Mouse (Mus musculus): ENCODE results near the gene Apol7e. TPM values are rescaled to one million over a fixed set of nuclear protein-coding genes. Genes with fewer than 3 reads are reported as not detected.

Apol7e gene
- polyA plus RNA-seq, 1 experiment = 26.2 TPM

GRCm38 (mm10) chr15:77766981-77767380 is 68.3 kb downstream of the Apol7e start:
- Histone ChIP-seq H3K4me3 (ENCODE audit: control insufficient read depth, insufficient read depth, low read length) (no peak overlapping the region), H3K27ac (ENCODE audit: control insufficient read depth, insufficient read depth, low read length) (no peak overlapping the region), H3K36me3 (ENCODE audit: control insufficient read depth, insufficient read depth, low read length) (peaks cover 99% of the 10 kb centered on the region), H3K4me1 (replicated peaks; ENCODE audit: control insufficient read depth, insufficient read depth, low read length) (no peaks in the 10 kb centered on the region), H3K27me3 (ENCODE audit: control insufficient read depth, insufficient read depth, low read length) (no peaks in the 10 kb centered on the region)
- no peak for DNase-seq
- WGBS = 96% methylated on average over 11 of the region's 11 CpGs
- no peak for TF ChIP-seq CTCF (IDR thresholded peaks at IDR 0.05; ENCODE audit: borderline replicate concordance, control insufficient read depth, extremely low read depth, insufficient read depth, low read length, poor library complexity)
- no peak for TF ChIP-seq POLR2A (IDR thresholded peaks at IDR 0.05; ENCODE audit: control insufficient read depth, extremely low read depth, insufficient read depth, low read length, poor library complexity)

Other genes with a start within 250 kb of the Apol7e start
- gene Apol10a, start 221.8 kb upstream of the Apol7e start, polyA plus RNA-seq (2012; rRNA removed) = not detected in 2 replicates
- 0.11 and 0.14 TPM in 2 replicates for gene Apol11a, start 190.6 kb upstream of the Apol7e start, polyA plus RNA-seq (2012; rRNA removed)
- 10.0 and 13.6 TPM in 2 replicates for gene Apol7c, start 165.5 kb upstream of the Apol7e start, polyA plus RNA-seq (2012; rRNA removed)
- not detected in 2 replicates for gene 1700025B11Rik, start 137.0 kb upstream of the Apol7e start, polyA plus RNA-seq (2012; rRNA removed)
- gene Apol10b, start 102.7 kb upstream of the Apol7e start, polyA plus RNA-seq (2012; rRNA removed) = 0.18 and 0.26 TPM in 2 replicates
- gene Gm36245, start 99.6 kb upstream of the Apol7e start, polyA plus RNA-seq (2012; rRNA removed) = not detected in 2 replicates
- 0.28 and 0.44 TPM in 2 replicates for gene Apol11b, start 55.6 kb upstream of the Apol7e start, polyA plus RNA-seq (2012; rRNA removed)
- gene Apol9b, start 30.2 kb downstream of the Apol7e start, polyA plus RNA-seq (2012; rRNA removed) = 5.6 and 8.1 TPM in 2 replicates
- gene Apol8, start 58.1 kb downstream of the Apol7e start, polyA plus RNA-seq (2012; rRNA removed) = 0.08 and 0.11 TPM in 2 replicates
- 167 and 193 TPM in 2 replicates for gene Myh9, start 143.3 kb downstream of the Apol7e start, polyA plus RNA-seq (2012; rRNA removed)
- gene Txn2, start 230.1 kb downstream of the Apol7e start, polyA plus RNA-seq (2012; rRNA removed) = 249 and 253 TPM in 2 replicates